Mouse (Mus musculus) lung, adult 2 months (tissue): ENCODE measurements around the gene Fau.

Experiments used
- CTCF ChIP-seq: fragments of 200-500 bp; IDR thresholded peaks from 2 replicates; pipeline ENCODE4 v1.5.1; 2011; ENCODE audit warnings: mild to moderate bottlenecking, low read length, control low read depth; ENCODE audit not compliant: insufficient read depth
- POLR2A ChIP-seq: fragments of 200-500 bp; IDR thresholded peaks from 2 replicates; pipeline ENCODE4 v1.6.1; 2011; ENCODE audit warnings: low read depth, mild to moderate bottlenecking, control low read depth, low read length, borderline replicate concordance; ENCODE audit errors: extremely low read depth

DNA sequence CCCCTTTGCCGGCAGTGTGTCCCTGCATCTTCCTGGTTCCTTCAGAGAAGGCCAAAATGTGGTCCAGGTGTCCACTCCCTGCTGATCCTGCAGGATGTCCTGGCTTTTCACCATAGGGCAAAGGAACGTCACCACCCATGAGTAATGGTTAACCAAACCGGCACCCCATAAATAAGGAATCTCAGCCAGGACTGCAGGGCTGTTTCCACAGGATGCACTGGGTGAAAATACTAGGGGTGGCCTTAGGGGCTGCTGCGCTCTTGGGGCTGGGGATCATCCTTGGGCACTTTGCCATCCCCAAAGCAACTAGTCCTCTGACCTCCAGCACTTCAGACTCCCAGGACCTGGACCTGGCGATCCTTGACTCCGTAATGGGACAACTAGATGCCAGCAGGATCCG is 47.9 kb downstream of the Fau start, which contains the start of gene Naaladl1:
- TF ChIP-seq POLR2A = no peak
- no peak for TF ChIP-seq CTCF
